ENCODE assay signal across 24 mouse cellular contexts in the genomic region with DNA sequence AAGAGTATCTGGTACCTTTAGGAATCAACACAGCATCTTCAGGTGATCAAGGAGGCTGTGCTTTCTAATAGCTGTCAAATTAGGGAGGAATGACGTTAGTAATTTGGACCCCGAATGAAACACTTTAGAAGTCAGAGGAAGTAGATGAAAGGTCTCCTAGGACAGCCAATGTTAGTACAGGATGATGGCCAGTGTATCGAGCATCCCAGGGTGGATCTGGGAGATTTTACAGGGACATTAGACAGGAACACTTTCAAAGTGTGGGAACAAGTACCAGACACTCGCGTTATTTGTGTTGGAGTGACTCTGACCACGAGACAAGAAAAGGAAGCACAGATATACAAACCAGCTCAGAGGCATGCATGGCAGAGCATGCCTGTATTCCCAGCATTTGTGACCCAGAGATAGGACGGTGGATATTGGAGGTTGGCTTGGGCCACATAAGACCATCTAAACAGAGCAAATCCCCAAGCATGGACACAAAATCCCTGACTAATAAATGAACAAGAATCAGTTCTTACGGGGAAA. TPM values are rescaled to one million over a fixed set of nuclear protein-coding genes. Genes with fewer than 3 reads are reported as not detected.
DNase-seq lines count a peak whose midpoint lies in the region; ATAC-seq and TF ChIP-seq lines count a peak whose summit lies in the region.
"Had no signal": no experiment of that assay in that cellular context is flagged by ENCODE, and none has a peak within 500 bp of the region (broad histone marks: within the 10 kb centered on the region; RNA-seq: fewer than 3 reads in every experiment).

No protein-coding gene starts in this region.

- no peaks in the 10 kb centered on the region for H3K36me3 ChIP-seq in heart, adult 2 months (ENCODE audit: control insufficient read depth, insufficient read depth, low read length)
- H3K36me3 ChIP-seq in heart, embryonic 15.5 days: no peaks in the 10 kb centered on the region
- H3K36me3 ChIP-seq in midbrain, embryonic 11.5 days (ENCODE audit: control insufficient read depth, insufficient read depth, low read length): no peaks in the 10 kb centered on the region
- H3K36me3 ChIP-seq in midbrain, embryonic 13.5 days: no peaks in the 10 kb centered on the region
- H3K36me3 ChIP-seq: embryonic facial prominence, embryonic 10.5 days; embryonic facial prominence, embryonic 12.5 days; forebrain, embryonic 15.5 days; G1E had no signal

- WGBS in heart, adult 2 months: 55% methylated on average over 8 of the region's 8 CpGs
- 59% methylated on average over 8 of the region's 8 CpGs for WGBS in heart, embryonic 15.5 days
- 91% methylated on average over 8 of the region's 8 CpGs for WGBS in midbrain, embryonic 11.5 days
- 90% methylated on average over 8 of the region's 8 CpGs for WGBS in midbrain, embryonic 13.5 days

- intact Hi-C loops in heart, adult 2 months (cut with DNase I): no loop called here
- intact Hi-C loops in heart, postnatal 25 days (cut with DNase I): no loop called here

- no peak overlapping the region for H3K4me3 ChIP-seq in heart, adult 2 months
- no peak overlapping the region for H3K4me3 ChIP-seq in heart, embryonic 15.5 days
- no peak overlapping the region for H3K4me3 ChIP-seq in midbrain, embryonic 11.5 days (ENCODE audit: low read depth, low read length)
- no peak overlapping the region for H3K4me3 ChIP-seq in midbrain, embryonic 13.5 days (replicated peaks)
- H3K4me3 ChIP-seq: embryonic facial prominence, embryonic 10.5 days; embryonic facial prominence, embryonic 12.5 days; forebrain, embryonic 13.5 days; forebrain, embryonic 15.5 days had no signal

- H3K9ac ChIP-seq in heart, adult 2 months (ENCODE audit: low read depth, low read length): no peak overlapping the region
- no peak overlapping the region for H3K9ac ChIP-seq in heart, embryonic 15.5 days
- H3K9ac ChIP-seq in midbrain, embryonic 11.5 days (ENCODE audit: low read length): no peak overlapping the region
- no peak overlapping the region for H3K9ac ChIP-seq in midbrain, embryonic 13.5 days (replicated peaks)
- H3K9ac ChIP-seq: embryonic facial prominence, embryonic 12.5 days; forebrain, embryonic 13.5 days; forebrain, embryonic 15.5 days had no signal

- no peak overlapping the region for H3K27ac ChIP-seq in heart, adult 2 months
- no peak overlapping the region for H3K27ac ChIP-seq in heart, embryonic 15.5 days
- no peak overlapping the region for H3K27ac ChIP-seq in midbrain, embryonic 11.5 days (ENCODE audit: low read depth, low read length)
- no peak overlapping the region for H3K27ac ChIP-seq in midbrain, embryonic 13.5 days
- H3K27ac ChIP-seq: embryonic facial prominence, embryonic 10.5 days; embryonic facial prominence, embryonic 12.5 days; forebrain, embryonic 13.5 days; forebrain, embryonic 15.5 days had no signal

- no peaks in the 10 kb centered on the region for H3K27me3 ChIP-seq in heart, adult 2 months (ENCODE audit: control insufficient read depth, insufficient read depth, low read length)
- H3K27me3 ChIP-seq in heart, embryonic 15.5 days: no peaks in the 10 kb centered on the region
- H3K27me3 ChIP-seq in midbrain, embryonic 11.5 days (ENCODE audit: control insufficient read depth, insufficient read depth, low read length): no peaks in the 10 kb centered on the region
- H3K27me3 ChIP-seq in midbrain, embryonic 13.5 days: no peaks in the 10 kb centered on the region
- H3K27me3 ChIP-seq: CH12.LX; embryonic facial prominence, embryonic 12.5 days; forebrain, embryonic 13.5 days; forebrain, embryonic 15.5 days had no signal

- no peaks in the 10 kb centered on the region for H3K9me3 ChIP-seq in heart, embryonic 15.5 days (replicated peaks)
- no peaks in the 10 kb centered on the region for H3K9me3 ChIP-seq in midbrain, embryonic 11.5 days (ENCODE audit: control insufficient read depth, low read length)
- H3K9me3 ChIP-seq in midbrain, embryonic 13.5 days: no peaks in the 10 kb centered on the region
- H3K9me3 ChIP-seq: embryonic facial prominence, embryonic 10.5 days; embryonic facial prominence, embryonic 12.5 days; forebrain, embryonic 13.5 days; forebrain, embryonic 15.5 days had no signal

- no peak overlapping the region for H3K4me2 ChIP-seq in heart, embryonic 15.5 days
- no peak overlapping the region for H3K4me2 ChIP-seq in midbrain, embryonic 11.5 days
- H3K4me2 ChIP-seq in midbrain, embryonic 13.5 days (replicated peaks): no peak overlapping the region
- H3K4me2 ChIP-seq: embryonic facial prominence, embryonic 12.5 days; forebrain, embryonic 13.5 days; forebrain, embryonic 15.5 days had no signal

- H3K79me2 ChIP-seq in heart, adult 2 months (replicated peaks; ENCODE audit: control insufficient read depth, insufficient read depth, low read length): no peaks in the 10 kb centered on the region

- DNase-seq in heart, adult 11 months: peak; percentile 82
- no peak for DNase-seq in heart, adult 2 months
- DNase-seq in heart, postnatal 25 days (ENCODE audit: low spot score): no peak
- peak; percentile 69 for DNase-seq in midbrain, embryonic 11.5 days (ENCODE audit: low spot score, missing footprints)
- DNase-seq: adrenal gland, adult 8-10 months; adrenal gland, postnatal 14 days; adrenal gland, postnatal 36 days; B cell, adult 2 months; cerebellum, adult 11-12 months; cerebellum, adult 2 months; cerebellum, adult 9-10 months; cerebellum, postnatal 10 days; cerebellum, postnatal 25 days had no signal

- no peaks in the 10 kb centered on the region; the same call in 1 of the 2 replicates for H3K4me1 ChIP-seq in heart, adult 2 months (ENCODE audit: control insufficient read depth, insufficient read depth, low read length)
- H3K4me1 ChIP-seq in heart, embryonic 15.5 days (replicated peaks): no peaks in the 10 kb centered on the region
- no peaks in the 10 kb centered on the region for H3K4me1 ChIP-seq in midbrain, embryonic 11.5 days (ENCODE audit: control insufficient read depth, insufficient read depth, low read length)
- H3K4me1 ChIP-seq in midbrain, embryonic 13.5 days (replicated peaks): no peaks in the 10 kb centered on the region
- H3K4me1 ChIP-seq: embryonic facial prominence, embryonic 10.5 days; embryonic facial prominence, embryonic 12.5 days; forebrain, embryonic 13.5 days; forebrain, embryonic 15.5 days had no signal

- peak; percentile 69; the same call in 1 of the 2 replicates for ATAC-seq in heart, embryonic 15.5 days (replicated peaks; ENCODE audit: insufficient number of reproducible peaks, insufficient read depth, low FRiP score, low read depth)
- ATAC-seq in midbrain, embryonic 11.5 days (ENCODE audit: low FRiP score): no peak
- ATAC-seq in midbrain, embryonic 13.5 days: no peak
- ATAC-seq: activated CD4-positive, CD25-positive, alpha-beta regulatory T cell, adult 4 months; CD4-positive, CD25-positive, alpha-beta regulatory T cell, adult 4 months; forebrain, embryonic 13.5 days; forebrain, embryonic 15.5 days; Patski had no signal

- no peak for TF ChIP-seq POLR2A in heart, adult 2 months (IDR thresholded peaks at IDR 0.05; ENCODE audit: insufficient read depth, low read depth, low read length)

- TF ChIP-seq CTCF in heart, adult 2 months (IDR thresholded peaks at IDR 0.05): no peak

- no peak for TF ChIP-seq EP300 in heart, adult 2 months (IDR thresholded peaks at IDR 0.05; ENCODE audit: insufficient read depth, low read depth, low read length)

RNA-seq across cellular contexts. Expression of gene Ednrb, which starts 48.3 kb away (rescaled TPM):
- total RNA-seq in heart, adult 2 months (2021): 10 to 100 TPM; 16.3 to 18.6 TPM
- polyA plus RNA-seq in heart, adult 2 months (2012; rRNA removed): 8.0 and 9.2 TPM in 2 replicates
- 70.4 and 73.8 TPM in 2 replicates for polyA plus RNA-seq in heart, embryonic 15.5 days (2015; fragmentation: Nextera tagmentation; extraction: Ambion mirVana)
- total RNA-seq in heart, postnatal 25 days (2021): 10 to 100 TPM; 15.9 to 20.4 TPM
- polyA plus RNA-seq in midbrain, embryonic 11.5 days (2014; fragmentation: Nextera tagmentation; extraction: Ambion mirVana): 103 and 126 TPM in 2 replicates
- polyA plus RNA-seq in midbrain, embryonic 13.5 days (2015; fragmentation: Nextera tagmentation; extraction: Ambion mirVana): 86.9 and 105 TPM in 2 replicates
- total RNA-seq: CH12.LX had no signal
- polyA plus RNA-seq: activated CD4-positive, CD25-positive, alpha-beta regulatory T cell, adult 4 months; G1E had no signal

Comparison
In these comparisons a context has a peak if more than half of its experiments do, and no peak if none do; other contexts are left out.
1. DNase-seq: peak in heart, adult 11 months (single experiment) and midbrain, embryonic 11.5 days (single experiment); none in heart, adult 2 months (0 of 2) and heart, postnatal 25 days (single experiment).